Mouse (Mus musculus) stomach, adult 2 months (tissue): Measurements from ENCODE around the gene Olfr874. TPM values are rescaled to one million over a fixed set of nuclear protein-coding genes. Genes with fewer than 3 reads are reported as not detected.

Experiments
- polyA plus RNA-seq: library from polyadenylated mRNA; depleted of rRNA; stranded (reverse); fragments of >200 nt; gene quantifications from 2 replicates; pipeline ENCODE4 v1.2.3, GENCODE M21; 2012; rRNA removed

Gene Olfr874
- not detected in 2 replicates for polyA plus RNA-seq

DNA sequence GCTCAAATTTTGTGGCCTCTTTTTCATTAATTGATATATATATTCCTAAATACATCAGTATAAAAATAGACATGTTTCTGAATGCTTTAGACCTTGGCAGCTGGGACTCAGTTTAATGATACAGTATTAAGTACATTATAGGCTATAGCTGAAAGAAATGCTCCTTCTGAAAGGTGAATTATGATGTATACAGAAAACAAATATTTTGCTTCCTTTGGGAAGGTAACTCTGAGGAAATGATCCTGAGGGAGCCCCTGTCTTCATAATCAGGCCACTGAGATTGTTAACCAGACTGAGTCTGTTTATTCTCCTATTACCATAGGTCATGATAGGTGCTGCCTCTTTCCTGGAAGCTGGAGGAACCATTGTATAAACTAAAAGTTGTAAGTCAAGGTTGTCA is at the start of gene Olfr874:
Olfr874 (plus strand) TSS at position 301 of the 400 bp plus-strand sequence.

DNA sequence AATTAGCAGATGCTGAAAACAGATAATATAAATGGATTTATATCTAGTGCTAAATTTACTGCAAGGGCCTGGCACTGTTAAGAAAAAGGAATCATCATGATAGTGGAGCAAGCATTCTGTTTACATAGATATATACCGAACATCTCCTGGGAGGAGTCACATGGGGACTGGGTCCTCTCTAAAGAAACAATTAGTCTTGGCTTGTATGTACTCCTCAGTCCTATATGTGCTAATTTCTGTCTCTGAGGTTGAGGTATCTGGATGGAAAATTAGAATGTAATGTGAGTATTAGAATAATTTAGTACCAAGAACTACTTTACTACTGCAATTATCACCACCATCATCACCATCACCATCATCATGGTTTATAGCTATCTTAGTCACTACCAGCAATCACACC is 28.8 kb upstream of the Olfr874 start, which contains the start of gene Olfr160:
Olfr160 (minus strand) TSS at position 101 of the 400 bp plus-strand sequence.

GRCm38 (mm10) chr9:37771759-37772158 is 26.9 kb downstream of the Olfr874 start, which contains the start of gene Olfr875:
TSS of gene Olfr875 (plus strand) at chr9:37771857.

Other genes with a start within 250 kb of the Olfr874 start
- 21.5 and 24.7 TPM in 2 replicates for gene Esam, start 217.0 kb upstream of the Olfr874 start, polyA plus RNA-seq
- gene Vsig2, start 205.9 kb upstream of the Olfr874 start, polyA plus RNA-seq: 434 and 485 TPM in 2 replicates
- gene Nrgn, start 192.2 kb upstream of the Olfr874 start, polyA plus RNA-seq: 3.1 and 4.8 TPM in 2 replicates
- 0.99 and 1.4 TPM in 2 replicates for gene Siae, start 189.4 kb upstream of the Olfr874 start, polyA plus RNA-seq
- 0.18 and 0.34 TPM in 2 replicates for gene Spa17, start 131.4 kb upstream of the Olfr874 start, polyA plus RNA-seq
- gene Tbrg1, start 87.8 kb upstream of the Olfr874 start, polyA plus RNA-seq: 24.2 and 26.7 TPM in 2 replicates
- not detected in 2 replicates for gene Panx3, start 75.9 kb upstream of the Olfr874 start, polyA plus RNA-seq
- gene Olfr160, start 28.9 kb upstream of the Olfr874 start, polyA plus RNA-seq: not detected in 2 replicates
- gene Olfr875, start 26.8 kb downstream of the Olfr874 start, polyA plus RNA-seq: not detected in 2 replicates
- not detected in 2 replicates for gene Olfr876, start 57.9 kb downstream of the Olfr874 start, polyA plus RNA-seq
- not detected in 2 replicates for gene Olfr877, start 109.2 kb downstream of the Olfr874 start, polyA plus RNA-seq
- gene Olfr145, start 151.6 kb downstream of the Olfr874 start, polyA plus RNA-seq: not detected in 2 replicates
- gene Olfr878, start 172.7 kb downstream of the Olfr874 start, polyA plus RNA-seq: not detected in 2 replicates
- not detected in 2 replicates for gene Olfr881, start 246.7 kb downstream of the Olfr874 start, polyA plus RNA-seq